Mouse (Mus musculus): ENCODE results near the gene Mdm4. TPM values are rescaled to one million over a fixed set of nuclear protein-coding genes. Genes with fewer than 3 reads are reported as not detected.

The Mdm4 gene
- polyA plus RNA-seq, 2 experiments: 45.6 to 132 TPM

DNA sequence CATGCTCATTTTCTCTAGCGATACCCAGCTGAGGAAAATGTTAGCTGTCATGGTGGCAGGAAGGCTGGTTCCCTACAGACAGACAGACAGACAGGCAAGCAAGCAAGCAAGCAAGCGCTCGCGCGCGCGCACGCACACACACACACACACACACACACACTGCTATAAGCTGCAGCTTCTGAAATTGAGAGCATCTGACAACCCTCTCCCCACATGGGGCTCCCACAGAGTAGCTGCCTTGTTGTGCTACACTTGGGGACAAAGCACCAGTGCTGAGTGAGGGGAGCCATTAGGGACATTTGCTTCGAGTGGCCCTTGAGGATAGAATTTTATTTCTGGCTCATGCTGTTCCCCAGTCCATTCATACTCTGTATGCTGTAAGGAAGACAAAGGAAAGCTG is 108.1 kb downstream of the Mdm4 start:
- Histone ChIP-seq H3K27me3 (ENCODE audit: control insufficient read depth, insufficient read depth, low read length) (no peaks in the 10 kb centered on the region; the same call in 1 of the 2 replicates), H3K4me2 (replicated peaks; ENCODE audit: low read depth, low read length, severe bottlenecking) (no peak overlapping the region), H3K27ac (replicated peaks; ENCODE audit: low read depth, low read length) (no peak overlapping the region), H3K4me3 (replicated peaks; ENCODE audit: low read length) (no peak overlapping the region), H3K4me1 (ENCODE audit: control insufficient read depth, insufficient read depth, low read length) (peaks cover 9% of the 10 kb centered on the region), H3K36me3 (ENCODE audit: control insufficient read depth, insufficient read depth, low read length) (no peaks in the 10 kb centered on the region), H3K9ac (ENCODE audit: low read depth, low read length, severe bottlenecking) (no peak overlapping the region), H3K9me3 (ENCODE audit: control insufficient read depth, low read length) (no peaks in the 10 kb centered on the region)
- no peak for DNase-seq (ENCODE audit: low spot score)
- ATAC-seq (ENCODE audit: low FRiP score, low read depth): no peak
- no peak for TF ChIP-seq POLR2A (IDR thresholded peaks at IDR 0.05; ENCODE audit: borderline replicate concordance, extremely low read depth, insufficient read depth, insufficient read length)
- WGBS: 87% methylated on average over 9 of the region's 9 CpGs

GRCm38 (mm10) chr1:132921071-132921470 is 109.3 kb downstream of the Mdm4 start:
- no peak for TF ChIP-seq POLR2A (IDR thresholded peaks at IDR 0.05; ENCODE audit: borderline replicate concordance, extremely low read depth, insufficient read depth, insufficient read length)
- Histone ChIP-seq H3K4me3 (replicated peaks; ENCODE audit: low read length) (no peak overlapping the region), H3K4me1 (ENCODE audit: control insufficient read depth, insufficient read depth, low read length) (peaks cover 9% of the 10 kb centered on the region), H3K9me3 (ENCODE audit: control insufficient read depth, low read length) (no peaks in the 10 kb centered on the region), H3K9ac (ENCODE audit: low read depth, low read length, severe bottlenecking) (0 out of 2 replicates have a peak overlapping the region, but pooled peaks have one; percentile 12), H3K27ac (replicated peaks; ENCODE audit: low read depth, low read length) (no peak overlapping the region), H3K36me3 (ENCODE audit: control insufficient read depth, insufficient read depth, low read length) (no peaks in the 10 kb centered on the region), H3K4me2 (replicated peaks; ENCODE audit: low read depth, low read length, severe bottlenecking) (peak overlapping the region; percentile 15; the same call in 1 of the 2 replicates), H3K27me3 (ENCODE audit: control insufficient read depth, insufficient read depth, low read length) (no peaks in the 10 kb centered on the region; the same call in 1 of the 2 replicates)
- no peak for DNase-seq (ENCODE audit: low spot score)
- 16% methylated on average over 13 of the region's 13 CpGs for WGBS
- ATAC-seq (ENCODE audit: low FRiP score, low read depth): no peak

- H3K9me3 ChIP-seq (ENCODE audit: control insufficient read depth, low read length): no peaks in the 10 kb centered on the region
- no peak for ATAC-seq (ENCODE audit: low FRiP score, low read depth)
- no peak overlapping the region for H3K4me3 ChIP-seq (replicated peaks; ENCODE audit: low read length)
- no peaks in the 10 kb centered on the region for H3K36me3 ChIP-seq (ENCODE audit: control insufficient read depth, insufficient read depth, low read length)
- no peak overlapping the region for H3K27ac ChIP-seq (replicated peaks; ENCODE audit: low read depth, low read length)
- no peak for TF ChIP-seq POLR2A (IDR thresholded peaks at IDR 0.05; ENCODE audit: borderline replicate concordance, extremely low read depth, insufficient read depth, insufficient read length)
- 70% methylated on average over 8 of the region's 8 CpGs for WGBS
- no peak overlapping the region for H3K4me2 ChIP-seq (replicated peaks; ENCODE audit: low read depth, low read length, severe bottlenecking)
- peaks cover 9% of the 10 kb centered on the region for H3K4me1 ChIP-seq (ENCODE audit: control insufficient read depth, insufficient read depth, low read length)
- no peak for DNase-seq (ENCODE audit: low spot score)
- H3K27me3 ChIP-seq (ENCODE audit: control insufficient read depth, insufficient read depth, low read length): no peaks in the 10 kb centered on the region; the same call in 1 of the 2 replicates
- no peak overlapping the region for H3K9ac ChIP-seq (ENCODE audit: low read depth, low read length, severe bottlenecking)
Observed at GRCm38 (mm10) chr1:132919258-132919657, 111.1 kb downstream of the Mdm4 start.

- H3K9ac ChIP-seq (ENCODE audit: low read depth, low read length, severe bottlenecking): no peak overlapping the region
- no peak overlapping the region for H3K4me2 ChIP-seq (replicated peaks; ENCODE audit: low read depth, low read length, severe bottlenecking)
- H3K4me3 ChIP-seq (replicated peaks; ENCODE audit: low read length): no peak overlapping the region
- H3K27me3 ChIP-seq (ENCODE audit: control insufficient read depth, insufficient read depth, low read length): no peaks in the 10 kb centered on the region; the same call in 1 of the 2 replicates
- no peaks in the 10 kb centered on the region for H3K36me3 ChIP-seq (ENCODE audit: control insufficient read depth, insufficient read depth, low read length)
- no peaks in the 10 kb centered on the region for H3K9me3 ChIP-seq (ENCODE audit: control insufficient read depth, low read length)
- no peak overlapping the region for H3K27ac ChIP-seq (replicated peaks; ENCODE audit: low read depth, low read length)
- WGBS: 14% methylated on average over 10 of the region's 10 CpGs
- no peak for TF ChIP-seq POLR2A (IDR thresholded peaks at IDR 0.05; ENCODE audit: borderline replicate concordance, extremely low read depth, insufficient read depth, insufficient read length)
- ATAC-seq (ENCODE audit: low FRiP score, low read depth) (0 out of 2 replicates have a peak, but pooled peaks have one; percentile 43), DNase-seq (ENCODE audit: low spot score) (no peak)
- peaks cover 9% of the 10 kb centered on the region for H3K4me1 ChIP-seq (ENCODE audit: control insufficient read depth, insufficient read depth, low read length)
Observed at GRCm38 (mm10) chr1:132918117-132918680, 112.2 kb downstream of the Mdm4 start.

GRCm38 (mm10) chr1:132917554-132917953 is 112.8 kb downstream of the Mdm4 start:
- DNase-seq (ENCODE audit: low spot score) (no peak), ATAC-seq (ENCODE audit: low FRiP score, low read depth) (no peak)
- TF ChIP-seq POLR2A (IDR thresholded peaks at IDR 0.05; ENCODE audit: borderline replicate concordance, extremely low read depth, insufficient read depth, insufficient read length): no peak
- Histone ChIP-seq H3K4me2 (replicated peaks; ENCODE audit: low read depth, low read length, severe bottlenecking) (no peak overlapping the region), H3K27ac (replicated peaks; ENCODE audit: low read depth, low read length) (no peak overlapping the region), H3K27me3 (ENCODE audit: control insufficient read depth, insufficient read depth, low read length) (no peaks in the 10 kb centered on the region; the same call in 1 of the 2 replicates), H3K9me3 (ENCODE audit: control insufficient read depth, low read length) (no peaks in the 10 kb centered on the region), H3K4me3 (replicated peaks; ENCODE audit: low read length) (no peak overlapping the region), H3K36me3 (ENCODE audit: control insufficient read depth, insufficient read depth, low read length) (no peaks in the 10 kb centered on the region), H3K9ac (ENCODE audit: low read depth, low read length, severe bottlenecking) (no peak overlapping the region), H3K4me1 (ENCODE audit: control insufficient read depth, insufficient read depth, low read length) (peaks cover 9% of the 10 kb centered on the region)
- WGBS: 10% methylated on average over 7 of the region's 8 CpGs
